In the genomic region with DNA sequence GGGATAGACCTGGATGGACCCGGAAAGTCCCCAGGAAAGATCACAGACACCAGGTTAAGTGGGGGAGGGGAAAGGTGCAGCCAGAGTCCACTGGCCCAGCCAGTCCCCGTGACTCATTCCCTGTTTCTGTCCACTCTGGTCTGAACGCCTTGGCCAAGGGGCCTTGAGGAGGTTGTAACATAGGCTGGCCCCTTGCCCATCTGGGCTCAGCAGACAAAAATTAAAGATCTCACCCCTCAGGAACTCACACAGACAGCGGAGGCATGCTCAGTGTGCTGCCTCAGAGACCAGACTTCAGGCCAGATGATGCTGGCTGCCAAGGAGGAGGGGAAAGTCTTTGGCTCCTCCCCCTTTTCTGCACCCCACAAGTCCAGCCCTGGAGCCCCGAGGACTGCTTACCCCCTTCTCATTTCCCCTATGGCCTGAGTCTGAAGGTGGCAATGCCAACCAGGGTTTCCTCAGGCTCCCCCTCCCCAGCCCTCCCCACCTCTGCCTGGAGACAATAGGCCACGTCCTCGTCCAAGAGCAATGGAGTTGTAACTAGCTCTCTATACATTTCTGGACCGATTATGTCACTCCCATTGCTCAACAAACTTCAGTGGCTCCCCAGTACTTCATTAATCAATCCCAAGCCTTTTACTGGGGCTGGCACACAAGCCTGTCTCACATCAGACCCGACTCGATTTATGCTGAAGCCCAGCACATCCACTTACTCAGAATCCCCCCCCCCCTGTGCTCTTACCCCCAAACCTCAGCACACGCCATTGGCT, we compare ENCODE assay signal across 11 mouse cellular contexts. TPM values are rescaled to one million over a fixed set of nuclear protein-coding genes. Genes with fewer than 3 reads are reported as not detected.
DNase-seq lines count a peak whose midpoint lies in the region; ATAC-seq and TF ChIP-seq lines count a peak whose summit lies in the region.
"Had no signal": no experiment of that assay in that cellular context is flagged by ENCODE, and none has a peak within 500 bp of the region (broad histone marks: within the 10 kb centered on the region; RNA-seq: fewer than 3 reads in every experiment).

No protein-coding gene starts in this region.

- WGBS in lung, embryonic 15.5 days, result 38% methylated on average over 11 of the region's 11 CpGs
- WGBS in midbrain, embryonic 15.5 days, result 71% methylated on average over 11 of the region's 11 CpGs

- peak overlapping the region; percentile 14; the same call in 1 of the 2 replicates for H3K4me2 ChIP-seq in lung, embryonic 15.5 days
- H3K4me2 ChIP-seq in midbrain, embryonic 15.5 days, result no peak overlapping the region

- no peak for DNase-seq in lung, postnatal 14 days
- peak; percentile 75 for DNase-seq in gastrocnemius, adult 2 months
- peak; percentile 46 to 50 for DNase-seq in heart, postnatal 36 days
- DNase-seq in left cerebral cortex, adult 18-20 months (ENCODE audit: low spot score in 2 of 2), result no peak
- DNase-seq in layer of hippocampus, adult 2 months (ENCODE audit: low spot score in 2 of 2), result no peak
- no peak for DNase-seq in spleen, postnatal 36 days (ENCODE audit: low spot score in 2 of 2)

- ATAC-seq in lung, embryonic 15.5 days (ENCODE audit: borderline replicate concordance, extremely low read depth, low FRiP score, low TSS enrichment), result peak; percentile 87
- ATAC-seq in midbrain, embryonic 15.5 days (replicated peaks), result no peak
- ATAC-seq: forebrain, embryonic 14.5 days had no signal

- H3K9ac ChIP-seq in lung, embryonic 15.5 days, result no peak overlapping the region
- H3K9ac ChIP-seq in midbrain, embryonic 15.5 days, result no peak overlapping the region

- TF ChIP-seq CTCF in gastrocnemius, adult 2 months (IDR thresholded peaks at IDR 0.05), result no peak
- TF ChIP-seq CTCF in layer of hippocampus, adult 2 months (conservative IDR thresholded peaks at IDR 0.05), result no peak

- H3K27me3 ChIP-seq in lung, embryonic 15.5 days, result peaks cover 20% of the 10 kb centered on the region; the same call in 1 of the 2 replicates
- H3K27me3 ChIP-seq in midbrain, embryonic 15.5 days (replicated peaks), result no peaks in the 10 kb centered on the region

- no peak overlapping the region for H3K4me3 ChIP-seq in lung, embryonic 15.5 days
- H3K4me3 ChIP-seq in gastrocnemius, adult 2 months, result no peak overlapping the region
- no peak overlapping the region for H3K4me3 ChIP-seq in midbrain, embryonic 15.5 days
- no peak overlapping the region for H3K4me3 ChIP-seq in layer of hippocampus, adult 2 months

- H3K9me3 ChIP-seq in lung, embryonic 15.5 days, result no peaks in the 10 kb centered on the region
- H3K9me3 ChIP-seq in midbrain, embryonic 15.5 days, result no peaks in the 10 kb centered on the region

- peak overlapping the region; percentile 87 for H3K27ac ChIP-seq in lung, embryonic 15.5 days
- no peak overlapping the region for H3K27ac ChIP-seq in gastrocnemius, adult 2 months
- H3K27ac ChIP-seq in midbrain, embryonic 15.5 days, result no peak overlapping the region
- H3K27ac ChIP-seq in layer of hippocampus, adult 2 months, result no peak overlapping the region
- H3K27ac ChIP-seq: macrophage had no signal

- no peaks in the 10 kb centered on the region for H3K36me3 ChIP-seq in lung, embryonic 15.5 days
- no peaks in the 10 kb centered on the region for H3K36me3 ChIP-seq in midbrain, embryonic 15.5 days (replicated peaks)

- H3K4me1 ChIP-seq in lung, embryonic 15.5 days, result peaks cover 3% of the 10 kb centered on the region; the same call in 1 of the 2 replicates
- H3K4me1 ChIP-seq in midbrain, embryonic 15.5 days, result no peaks in the 10 kb centered on the region

- intact Hi-C loops in gastrocnemius, adult 2 months (cut with DNase I), result no loop called here
- intact Hi-C loops in heart, postnatal 36 days (cut with DNase I), result no loop called here

RNA-seq across cellular contexts. Expression of a gene that starts 9.0 kb away (rescaled TPM):
- 12.8 and 15.1 TPM in 2 replicates for polyA plus RNA-seq in lung, embryonic 15.5 days (2015; fragmentation: Nextera tagmentation; extraction: Ambion mirVana)
- 1 to 10 TPM in 1 of 2 experiments, under 1 TPM in 1; 0.78 to 1.6 TPM for total RNA-seq in gastrocnemius, adult 2 months (2021)
- 1 to 10 TPM; 1.4 to 1.9 TPM for total RNA-seq in heart, postnatal 36 days (2021)
- total RNA-seq in left cerebral cortex, adult 18-20 months (2021), result under 1 TPM; 0.28 to 0.42 TPM
- polyA plus RNA-seq in midbrain, embryonic 15.5 days (2015; fragmentation: Nextera tagmentation; extraction: Ambion mirVana), result 0.25 and 0.32 TPM in 2 replicates
- total RNA-seq in layer of hippocampus, adult 2 months (2021), result under 1 TPM; 0.26 to 0.71 TPM
- total RNA-seq: common myeloid progenitor, adult 5-6 weeks had no signal
- polyA plus RNA-seq: forebrain, embryonic 14.5 days had no signal

Comparison
In these comparisons a context has a peak if more than half of its experiments do, and no peak if none do; other contexts are left out.
1. DNase-seq: peak in gastrocnemius, adult 2 months (single experiment) and heart, postnatal 36 days (2 of 2); none in lung, postnatal 14 days (single experiment), left cerebral cortex, adult 18-20 months (0 of 2), layer of hippocampus, adult 2 months (0 of 2) and spleen, postnatal 36 days (0 of 2).